Mouse (Mus musculus) heart, embryonic 15.5 days (tissue): ENCODE data around the gene Plxnb1. TPM values are rescaled to one million over a fixed set of nuclear protein-coding genes. Genes with fewer than 3 reads are reported as not detected.

Source experiments
- ATAC-seq: fragments of 200-750 bp; cut with Nextera tagmentation; replicated peaks from 2 replicates; pipeline ENCODE4 v1.8.0; 2017; ENCODE audit warnings: low read depth, moderate TSS enrichment; ENCODE audit not compliant: insufficient number of reproducible peaks, insufficient read depth, low FRiP score
- H3K27ac ChIP-seq: fragments of 300-500 bp; sonication (generic); 2 replicates; pipeline ENCODE4 v1.5.1; 2015; ENCODE audit warnings: mild to moderate bottlenecking, inconsistent platforms
- H3K27me3 ChIP-seq: fragments of 300-500 bp; sonication (generic); 2 replicates; pipeline ENCODE4 v1.6.1; 2015; ENCODE audit warnings: inconsistent platforms
- H3K36me3 ChIP-seq: fragments of 300-500 bp; sonication (generic); 2 replicates; pipeline ENCODE4 v1.6.1; 2015; ENCODE audit warnings: mild to moderate bottlenecking, inconsistent platforms
- H3K4me1 ChIP-seq: fragments of 300-500 bp; sonication (generic); replicated peaks from 2 replicates; pipeline ENCODE4 v1.6.1; 2015; ENCODE audit warnings: inconsistent platforms
- H3K4me2 ChIP-seq: fragments of 300-500 bp; sonication (generic); 2 replicates; pipeline ENCODE4 v1.6.1; 2015; ENCODE audit warnings: inconsistent platforms, mild to moderate bottlenecking, moderate library complexity
- H3K4me3 ChIP-seq: fragments of 300-500 bp; sonication (generic); 2 replicates; pipeline ENCODE4 v1.5.1; 2015; ENCODE audit warnings: mild to moderate bottlenecking, inconsistent platforms
- H3K9ac ChIP-seq: fragments of 300-500 bp; sonication (generic); 2 replicates; pipeline ENCODE4 v1.6.1; 2015; ENCODE audit warnings: mild to moderate bottlenecking, inconsistent platforms
- H3K9me3 ChIP-seq: fragments of 300-500 bp; sonication (generic); replicated peaks from 2 replicates; pipeline ENCODE4 v1.6.1; 2016; ENCODE audit warnings: inconsistent platforms
- WGBS: fragments of 180-500 bp; shearing (Covaris S2); methylation state at CpG from one replicate; pipeline ENCODE4 v1.1.7; 2015; ENCODE audit warnings: mixed read lengths; 5-methylcytosine and 5-hydroxymethylcytosine counted together
- polyA plus RNA-seq: library from polyadenylated mRNA; unstranded; fragments of >200 nt; fragmentation: Nextera tagmentation; extraction: Ambion mirVana; gene quantifications from 2 replicates; pipeline ENCODE4 v1.2.1, GENCODE M21; 2015

Plxnb1 gene
- polyA plus RNA-seq, 1 experiment from 2014 or later: 6.3 TPM

DNA sequence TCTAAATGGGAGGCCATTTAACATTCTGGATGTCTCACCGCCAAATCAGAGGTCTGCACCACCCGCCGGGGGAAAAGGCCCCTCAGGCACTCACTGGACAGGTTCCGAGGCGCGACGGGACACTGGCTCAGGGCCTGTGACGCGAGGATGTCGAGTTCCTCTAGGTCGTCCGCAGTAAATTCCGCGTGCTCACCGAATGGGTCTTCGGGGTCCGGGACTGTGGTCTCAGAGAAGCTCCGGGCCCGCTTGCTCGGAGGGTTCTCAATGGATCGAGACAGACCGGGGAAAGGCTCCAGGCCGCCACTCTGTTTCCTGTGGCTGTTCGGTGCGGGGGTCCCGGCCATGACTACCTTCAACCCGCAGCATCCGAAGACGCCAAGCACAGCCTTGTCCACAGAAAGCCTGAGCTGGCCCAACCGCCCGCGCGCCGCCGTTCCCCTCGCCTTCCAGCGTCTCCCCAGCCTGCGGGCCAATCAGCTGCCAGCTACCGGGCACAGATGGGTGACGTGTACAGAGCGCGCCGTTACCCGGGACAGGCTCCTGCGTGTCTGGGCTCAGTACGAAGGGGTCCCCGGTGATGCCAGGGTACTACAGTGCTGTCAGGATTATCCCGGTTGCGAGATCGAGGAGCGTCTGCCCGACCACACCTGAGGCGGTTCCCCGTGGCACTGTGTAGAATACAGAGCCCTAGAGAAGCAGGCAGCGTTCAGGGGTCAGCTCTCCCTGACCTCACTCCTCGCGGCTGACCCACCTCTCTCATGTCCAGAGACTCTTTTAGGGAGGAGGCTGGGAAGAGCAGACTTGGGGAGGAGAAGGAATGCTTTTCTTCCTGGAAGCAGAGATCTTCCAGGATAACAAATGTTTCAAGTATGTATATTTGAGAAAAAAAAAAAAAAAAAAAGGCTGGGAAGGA, 21.3 kb upstream of the Plxnb1 start, which contains the start of gene Atrip:
Gene Atrip, minus strand, starts transcription at position 464 of the 913 bp plus-strand sequence.
- Histone ChIP-seq H3K27me3 (no peaks in the 10 kb centered on the region), H3K4me3 (peak within 1 kb of the TSS; percentile 74), H3K4me1 (peaks cover 17% of the 10 kb centered on the region), H3K9me3 (no peaks in the 10 kb centered on the region), H3K36me3 (peaks cover 37% of the 10 kb centered on the region), H3K27ac (peak within 1 kb of the TSS; percentile 69), H3K9ac (peak within 1 kb of the TSS; percentile 84), H3K4me2 (peak within 1 kb of the TSS; percentile 91)
- peak; percentile 96 for ATAC-seq
- WGBS: under 1% methylated on average over 57 of the region's 57 CpGs

- no peaks in the 10 kb centered on the region for H3K27me3 ChIP-seq
- no peak overlapping the region for H3K4me3 ChIP-seq
- no peak overlapping the region for H3K4me2 ChIP-seq
- H3K27ac ChIP-seq: no peak overlapping the region
- WGBS: 83% methylated on average over 3 of the region's 3 CpGs
- no peaks in the 10 kb centered on the region for H3K9me3 ChIP-seq
- peaks cover 17% of the 10 kb centered on the region for H3K36me3 ChIP-seq
- peaks cover 17% of the 10 kb centered on the region for H3K4me1 ChIP-seq
- H3K9ac ChIP-seq: no peak overlapping the region
- no peak for ATAC-seq
These were observed 14.7 kb upstream of the Plxnb1 start for GRCm38 (mm10) chr9:109080516-109080915.

DNA sequence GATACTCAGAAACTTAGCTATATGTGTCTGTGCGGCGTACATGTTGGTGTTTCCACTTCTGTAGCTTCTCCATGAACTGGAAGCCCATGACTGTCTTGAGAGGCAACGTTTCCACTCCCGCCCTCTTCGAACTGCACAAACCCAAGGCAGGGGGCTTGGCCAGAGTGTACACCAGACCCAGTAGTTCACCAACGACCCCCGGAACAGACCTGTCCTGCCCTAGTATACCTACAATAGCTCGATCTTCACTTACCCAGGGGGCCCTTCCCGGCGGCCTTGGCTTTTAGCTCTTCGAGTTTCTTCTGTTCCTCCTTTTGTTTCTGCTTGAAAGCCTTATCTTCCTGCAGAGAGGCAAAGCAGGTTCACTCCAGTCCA, 13.5 kb upstream of the Plxnb1 start:
- H3K4me1 ChIP-seq: peaks cover 17% of the 10 kb centered on the region
- peak overlapping the region; percentile 75 for H3K4me2 ChIP-seq
- no peak for ATAC-seq
- H3K27me3 ChIP-seq: no peaks in the 10 kb centered on the region
- peak overlapping the region; percentile 94 for H3K4me3 ChIP-seq
- H3K9ac ChIP-seq: peak overlapping the region; percentile 87
- no peaks in the 10 kb centered on the region for H3K9me3 ChIP-seq
- peaks cover 17% of the 10 kb centered on the region for H3K36me3 ChIP-seq
- peak overlapping the region; percentile 83 for H3K27ac ChIP-seq
- WGBS: 4% methylated on average over 11 of the region's 11 CpGs

- peaks cover 17% of the 10 kb centered on the region for H3K36me3 ChIP-seq
- H3K4me1 ChIP-seq: peaks cover 18% of the 10 kb centered on the region
- ATAC-seq: peak; percentile 95
- no peaks in the 10 kb centered on the region for H3K27me3 ChIP-seq
- peak within 1 kb of the TSS; percentile 87 for H3K9ac ChIP-seq
- under 1% methylated on average over 37 of the region's 37 CpGs for WGBS
- H3K4me2 ChIP-seq: peak within 1 kb of the TSS; percentile 75
- peak within 1 kb of the TSS; percentile 94 for H3K4me3 ChIP-seq
- H3K9me3 ChIP-seq: no peaks in the 10 kb centered on the region
- H3K27ac ChIP-seq: peak within 1 kb of the TSS; percentile 83
These were observed 12.9 kb upstream of the Plxnb1 start, which contains the start of the genes Ccdc51 and Tma7 for GRCm38 (mm10) chr9:109082124-109082800. Gene Ccdc51, plus strand, starts transcription at chr9:109082493. Gene Tma7, minus strand, starts transcription at chr9:109082587.

DNA sequence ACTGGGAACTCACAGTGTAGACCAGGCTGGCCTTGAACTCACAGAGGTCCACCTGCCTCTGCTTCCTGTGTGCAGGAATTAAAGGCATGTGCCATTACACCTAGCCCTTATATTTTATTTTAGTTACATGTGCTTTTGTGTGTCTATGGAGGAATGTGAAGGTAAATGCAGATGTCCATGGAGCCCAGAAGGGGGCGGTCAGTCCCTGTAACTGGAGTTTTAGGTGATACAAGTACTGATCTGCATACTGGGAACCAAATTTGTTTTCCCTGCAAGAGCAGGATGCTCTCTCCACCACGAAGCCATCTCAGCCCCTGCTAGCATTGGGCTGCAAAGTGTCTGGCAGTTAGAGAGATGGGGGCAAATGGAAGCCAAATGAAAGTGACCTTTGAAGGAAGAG, 10.3 kb upstream of the Plxnb1 start:
- no peak overlapping the region for H3K4me2 ChIP-seq
- peaks cover 27% of the 10 kb centered on the region for H3K4me1 ChIP-seq
- ATAC-seq: no peak
- H3K27me3 ChIP-seq: no peaks in the 10 kb centered on the region
- 16% methylated on average over 2 of the region's 2 CpGs for WGBS
- H3K9me3 ChIP-seq: no peaks in the 10 kb centered on the region
- H3K27ac ChIP-seq: no peak overlapping the region
- no peak overlapping the region for H3K4me3 ChIP-seq
- no peak overlapping the region for H3K9ac ChIP-seq
- peaks cover 5% of the 10 kb centered on the region; the same call in 1 of the 2 replicates for H3K36me3 ChIP-seq

GRCm38 (mm10) chr9:109087987-109088386, 7.2 kb upstream of the Plxnb1 start:
- H3K9ac ChIP-seq: no peak overlapping the region

GRCm38 (mm10) chr9:109090446-109090845, 4.7 kb upstream of the Plxnb1 start:
- H3K36me3 ChIP-seq: peaks cover 14% of the 10 kb centered on the region
- no peak overlapping the region for H3K4me2 ChIP-seq
- no peak overlapping the region for H3K27ac ChIP-seq
- H3K4me3 ChIP-seq: no peak overlapping the region
- H3K9ac ChIP-seq: no peak overlapping the region
- 69% methylated on average over 15 of the region's 15 CpGs for WGBS
- ATAC-seq: no peak
- no peaks in the 10 kb centered on the region for H3K27me3 ChIP-seq
- no peaks in the 10 kb centered on the region for H3K9me3 ChIP-seq
- H3K4me1 ChIP-seq: peaks cover 26% of the 10 kb centered on the region

More at GRCm38 (mm10) chr9:109087987-109088386, 7.2 kb upstream of the Plxnb1 start:
- Histone ChIP-seq H3K9me3 (no peaks in the 10 kb centered on the region), H3K4me1 (peaks cover 15% of the 10 kb centered on the region), H3K27ac (no peak overlapping the region), H3K4me2 (no peak overlapping the region), H3K4me3 (no peak overlapping the region), H3K27me3 (no peaks in the 10 kb centered on the region), H3K36me3 (peaks cover 14% of the 10 kb centered on the region)
- WGBS: 19% methylated on average over 5 of the region's 5 CpGs
- no peak for ATAC-seq

DNA sequence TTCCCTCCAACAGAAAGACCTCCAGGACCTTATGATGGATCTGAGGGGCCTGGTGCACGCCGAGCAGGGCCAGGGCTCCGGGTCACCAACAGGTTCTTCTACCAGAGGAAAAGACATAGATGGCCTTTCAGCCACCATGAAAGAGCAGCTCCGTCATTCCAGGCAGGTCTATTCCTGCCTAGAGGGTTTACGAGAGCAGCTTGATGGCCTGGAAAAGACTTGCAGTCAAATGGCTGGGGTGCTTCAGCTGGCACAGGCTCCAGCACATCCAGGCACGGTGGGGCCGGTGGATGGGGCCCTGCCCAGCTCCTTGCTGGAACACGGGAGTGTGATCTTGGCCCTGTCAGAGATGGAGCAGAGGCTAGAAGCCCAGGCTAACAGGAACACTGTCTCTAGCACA, 3.4 kb upstream of the Plxnb1 start:
- no peak overlapping the region for H3K4me2 ChIP-seq
- H3K9me3 ChIP-seq: no peaks in the 10 kb centered on the region
- no peak for ATAC-seq
- no peak overlapping the region for H3K27ac ChIP-seq
- WGBS: 86% methylated on average over 8 of the region's 8 CpGs
- H3K27me3 ChIP-seq: no peaks in the 10 kb centered on the region
- peaks cover 33% of the 10 kb centered on the region for H3K4me1 ChIP-seq
- peaks cover 14% of the 10 kb centered on the region for H3K36me3 ChIP-seq
- H3K9ac ChIP-seq: no peak overlapping the region
- no peak overlapping the region for H3K4me3 ChIP-seq

GRCm38 (mm10) chr9:109092799-109093198, 2.4 kb upstream of the Plxnb1 start:
- 67% methylated on average over 6 of the region's 6 CpGs for WGBS
- H3K4me3 ChIP-seq: no peak overlapping the region
- peaks cover 14% of the 10 kb centered on the region for H3K36me3 ChIP-seq
- H3K4me2 ChIP-seq: no peak overlapping the region
- H3K9ac ChIP-seq: no peak overlapping the region
- no peak overlapping the region for H3K27ac ChIP-seq
- H3K27me3 ChIP-seq: no peaks in the 10 kb centered on the region
- peaks cover 37% of the 10 kb centered on the region for H3K4me1 ChIP-seq
- no peak for ATAC-seq
- H3K9me3 ChIP-seq: no peaks in the 10 kb centered on the region

GRCm38 (mm10) chr9:109093786-109094552, 1.2 kb upstream of the Plxnb1 start:
- peak overlapping the region; percentile 98 for H3K27ac ChIP-seq
- peak overlapping the region; percentile 82 for H3K4me2 ChIP-seq
- no peaks in the 10 kb centered on the region for H3K27me3 ChIP-seq
- peak overlapping the region; percentile 84; the same call in 1 of the 2 replicates for H3K9ac ChIP-seq
- H3K4me3 ChIP-seq: peak overlapping the region; percentile 76
- ATAC-seq: no peak
- H3K9me3 ChIP-seq: no peaks in the 10 kb centered on the region
- 18% methylated on average over 11 of the region's 11 CpGs for WGBS
- H3K36me3 ChIP-seq: peaks cover 14% of the 10 kb centered on the region
- H3K4me1 ChIP-seq: peaks cover 44% of the 10 kb centered on the region
